Mouse (Mus musculus) bone marrow, adult 2 months (tissue): ENCODE data around the gene Map2k3. TPM values are rescaled to one million over a fixed set of nuclear protein-coding genes. Genes with fewer than 3 reads are reported as not detected.

Experiments used
- H3K27ac ChIP-seq: fragments of 200-500 bp; 2 replicates; pipeline ENCODE4 v1.5.1; 2012; ENCODE audit warnings: low read depth, mild to moderate bottlenecking, control low read depth, inconsistent platforms, low read length; ENCODE audit not compliant: control insufficient read depth, poor library complexity, insufficient read depth
- H3K4me1 ChIP-seq: fragments of 200-500 bp; 2 replicates; pipeline ENCODE4 v1.6.1; 2011; ENCODE audit warnings: low read length; ENCODE audit not compliant: control insufficient read depth, insufficient read depth
- H3K4me3 ChIP-seq: fragments of 200-500 bp; replicated peaks from 2 replicates; pipeline ENCODE3; 2011; ENCODE audit warnings: mild to moderate bottlenecking, low read depth, low read length, control low read depth; ENCODE audit not compliant: control insufficient read depth
- CTCF ChIP-seq: fragments of 200-500 bp; IDR thresholded peaks from 2 replicates; pipeline ENCODE4 v1.5.1; 2011; ENCODE audit warnings: low read length, control low read depth; ENCODE audit not compliant: control insufficient read depth, insufficient read depth
- POLR2A ChIP-seq: fragments of 200-500 bp; IDR thresholded peaks from 2 replicates; pipeline ENCODE4 v1.6.1; 2011; ENCODE audit warnings: low read depth, mild to moderate bottlenecking, control low read depth, low read length, borderline replicate concordance; ENCODE audit not compliant: control insufficient read depth
- WGBS: fragments of 180-500 bp; shearing (Covaris S2); methylation state at CpG from one replicate; pipeline ENCODE4 v1.1.7; 2018; 5-methylcytosine and 5-hydroxymethylcytosine counted together
- polyA plus RNA-seq: library from polyadenylated mRNA; stranded (reverse); fragments of >200 nt; gene quantifications from 2 replicates; pipeline ENCODE4 v1.2.4, GENCODE M21; 2011; ENCODE audit warnings: low replicate concordance; ENCODE audit not compliant: missing spikeins, insufficient read depth, insufficient read length

Map2k3 gene
- polyA plus RNA-seq, 1 experiment: 74.9 TPM

- Histone ChIP-seq H3K4me1 (no peaks in the 10 kb centered on the region; the same call in 1 of the 2 replicates), H3K4me3 (no peak overlapping the region), H3K27ac (no peak overlapping the region)
- TF ChIP-seq POLR2A: no peak
- no peak for TF ChIP-seq CTCF
- WGBS: 75% methylated on average over 14 of the region's 14 CpGs
Observed at GRCm38 (mm10) chr11:60981693-60982486, 50.1 kb downstream of the Map2k3 start.

- no peak for TF ChIP-seq POLR2A
- no peak for TF ChIP-seq CTCF
- Histone ChIP-seq H3K4me1 (no peaks in the 10 kb centered on the region; the same call in 1 of the 2 replicates), H3K4me3 (no peak overlapping the region), H3K27ac (no peak overlapping the region)
- 79% methylated on average over 13 of the region's 13 CpGs for WGBS
Observed at GRCm38 (mm10) chr11:60984912-60985558, 53.2 kb downstream of the Map2k3 start.

DNA sequence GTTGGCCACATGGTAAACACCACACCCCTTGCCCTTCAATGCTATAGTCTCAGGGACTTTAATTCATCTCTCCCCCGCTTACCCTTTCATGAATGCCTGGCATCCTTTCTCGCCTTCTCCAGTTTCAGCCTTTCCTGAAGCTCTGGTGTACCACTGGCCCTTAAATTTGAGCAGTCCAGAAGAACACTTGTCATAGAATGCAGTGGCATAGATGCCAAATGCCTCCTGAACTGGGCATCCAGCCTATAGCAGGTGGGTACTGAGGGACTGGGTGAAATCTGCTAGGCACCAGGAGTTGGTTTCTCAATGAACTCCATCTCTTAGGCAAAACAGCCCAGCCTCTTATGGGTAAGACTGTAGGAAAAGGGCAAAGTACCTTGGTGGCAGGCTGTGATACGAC, 58.6 kb downstream of the Map2k3 start:
- Histone ChIP-seq H3K4me1 (no peaks in the 10 kb centered on the region), H3K4me3 (no peak overlapping the region), H3K27ac (no peak overlapping the region)
- TF ChIP-seq CTCF: no peak
- WGBS: 80% methylated on average over 3 of the region's 3 CpGs

Other genes starting within 250 kb of the Map2k3 start
- 11.1 and 11.2 TPM in 2 replicates for gene Llgl1, start 232.3 kb upstream of the Map2k3 start, polyA plus RNA-seq
- 39.0 and 41.0 TPM in 2 replicates for gene Flii, start 204.8 kb upstream of the Map2k3 start, polyA plus RNA-seq
- gene Mief2, start 203.6 kb upstream of the Map2k3 start, polyA plus RNA-seq: 4.1 and 11.7 TPM in 2 replicates
- 4.3 and 8.1 TPM in 2 replicates for gene Top3a, start 154.7 kb upstream of the Map2k3 start, polyA plus RNA-seq
- gene Smcr8, start 154.5 kb upstream of the Map2k3 start, polyA plus RNA-seq: 2.9 and 11.1 TPM in 2 replicates
- gene Shmt1, start 120.3 kb upstream of the Map2k3 start, polyA plus RNA-seq: 6.7 and 34.2 TPM in 2 replicates
- gene Dhrs7b, start 101.4 kb upstream of the Map2k3 start, polyA plus RNA-seq: 11.1 and 14.5 TPM in 2 replicates
- 17.5 and 25.7 TPM in 2 replicates for gene Tmem11, start 52.8 kb upstream of the Map2k3 start, polyA plus RNA-seq
- gene Natd1, start 17.3 kb upstream of the Map2k3 start, polyA plus RNA-seq: 6.6 and 9.1 TPM in 2 replicates
- not detected in 2 replicates for gene Kcnj12, start 90.5 kb downstream of the Map2k3 start, polyA plus RNA-seq
- 11.5 and 21.8 TPM in 2 replicates for gene Tnfrsf13b, start 194.7 kb downstream of the Map2k3 start, polyA plus RNA-seq
- gene Usp22, start 243.0 kb downstream of the Map2k3 start, polyA plus RNA-seq: 4.0 and 14.2 TPM in 2 replicates